Mouse (Mus musculus) forebrain, postnatal 0 days (tissue): ENCODE measurements around the gene Txnrd2. TPM values are rescaled to one million over a fixed set of nuclear protein-coding genes. Genes with fewer than 3 reads are reported as not detected.

Source experiments
- ATAC-seq: fragments of 200-750 bp; cut with Nextera tagmentation; 2 replicates; pipeline ENCODE4 v1.8.0; 2017; ENCODE audit warnings: mild to moderate bottlenecking, moderate library complexity
- DNase-seq: peaks from one replicate; pipeline ENCODE4 v3.0.0-alpha.2; 2015
- H3K27ac ChIP-seq: fragments of 300-500 bp; sonication (generic); 2 replicates; pipeline ENCODE4 v1.5.1; 2014; ENCODE audit warnings: low read depth, mild to moderate bottlenecking, antibody characterized with exemption, low read length, moderate library complexity, mixed read lengths
- H3K27me3 ChIP-seq: fragments of 300-500 bp; sonication (generic); 2 replicates; pipeline ENCODE4 v1.6.1; 2014; ENCODE audit warnings: mild to moderate bottlenecking, low read length, mixed read lengths; ENCODE audit not compliant: insufficient read depth
- H3K36me3 ChIP-seq: fragments of 300-500 bp; sonication (generic); 2 replicates; pipeline ENCODE4 v1.6.1; 2014; ENCODE audit warnings: mild to moderate bottlenecking, moderate library complexity; ENCODE audit not compliant: insufficient read depth
- H3K4me1 ChIP-seq: fragments of 300-500 bp; sonication (generic); 2 replicates; pipeline ENCODE4 v1.6.1; 2014; ENCODE audit warnings: antibody characterized with exemption; ENCODE audit not compliant: insufficient read depth
- H3K4me2 ChIP-seq: fragments of 300-500 bp; sonication (generic); 2 replicates; pipeline ENCODE4 v1.6.1; 2014; ENCODE audit warnings: low read depth, mild to moderate bottlenecking, moderate library complexity
- H3K4me3 ChIP-seq: fragments of 300-500 bp; sonication (generic); 2 replicates; pipeline ENCODE4 v1.5.1; 2014; ENCODE audit warnings: low read depth, low read length, mixed read lengths
- H3K9ac ChIP-seq: fragments of 300-500 bp; sonication (generic); 2 replicates; pipeline ENCODE4 v1.6.1; 2014; ENCODE audit warnings: mild to moderate bottlenecking
- H3K9me3 ChIP-seq: fragments of 300-500 bp; sonication (generic); 2 replicates; pipeline ENCODE4 v1.6.1; 2016; ENCODE audit warnings: low read length
- CTCF ChIP-seq: sonication (generic); IDR thresholded peaks from 2 replicates; pipeline ENCODE4 v1.5.1; 2016; ENCODE audit warnings: antibody characterized with exemption, control low read depth, low read depth
- WGBS: fragments of 180-500 bp; shearing (Covaris S2); extraction: QIAGEN DNeasy Blood & Tissue Kit; methylation state at CpG from one replicate; pipeline ENCODE4 v1.1.7; 2014; 5-methylcytosine and 5-hydroxymethylcytosine counted together
- polyA plus RNA-seq: library from polyadenylated mRNA; unstranded; fragments of >200 nt; fragmentation: Nextera tagmentation; extraction: Ambion mirVana; gene quantifications from 2 replicates; pipeline ENCODE4 v1.2.1, GENCODE M21; 2015
- total RNA-seq: library from RNA; depleted of rRNA; stranded (reverse); fragments of >200 nt; gene quantifications from 2 replicates; pipeline ENCODE4 v1.2.3, GENCODE M21; 2014

Txnrd2 gene
- total and polyA plus RNA-seq, 2 experiments from 2014 or later = 9.7 to 34.4 TPM

GRCm38 (mm10) chr16:18387704-18388582, 38.2 kb upstream of the Txnrd2 start:
- no peak overlapping the region for H3K4me2 ChIP-seq
- H3K9me3 ChIP-seq = no peaks in the 10 kb centered on the region
- 40% methylated on average over 6 of the region's 7 CpGs for whole genome bisulfite sequencing
- peak; percentile 32; the same call in 1 of the 2 replicates for ATAC-seq
- no peak overlapping the region for H3K9ac ChIP-seq
- H3K4me3 ChIP-seq = no peak overlapping the region
- peak overlapping the region; percentile 45; the same call in 1 of the 2 replicates for H3K27ac ChIP-seq
- no peaks in the 10 kb centered on the region; the same call in 1 of the 2 replicates for H3K4me1 ChIP-seq
- H3K36me3 ChIP-seq = no peaks in the 10 kb centered on the region
- H3K27me3 ChIP-seq = no peaks in the 10 kb centered on the region
- DNase-seq = peak; percentile 25
- TF ChIP-seq CTCF = no peak

- no peak for TF ChIP-seq CTCF
- no peak overlapping the region for H3K9ac ChIP-seq
- DNase-seq (no peak), ATAC-seq (no peak)
- no peaks in the 10 kb centered on the region for H3K36me3 ChIP-seq
- H3K4me1 ChIP-seq = peaks cover 7% of the 10 kb centered on the region; the same call in 1 of the 2 replicates
- whole genome bisulfite sequencing = 78% methylated on average over 14 of the region's 14 CpGs
- H3K4me2 ChIP-seq = no peak overlapping the region
- H3K9me3 ChIP-seq = no peaks in the 10 kb centered on the region
- no peak overlapping the region for H3K4me3 ChIP-seq
- H3K27me3 ChIP-seq = no peaks in the 10 kb centered on the region
- H3K27ac ChIP-seq = no peak overlapping the region; the same call in 1 of the 2 replicates
Observed at GRCm38 (mm10) chr16:18388583-18389435, 37.4 kb upstream of the Txnrd2 start.

- no peak overlapping the region for H3K4me2 ChIP-seq
- no peaks in the 10 kb centered on the region for H3K36me3 ChIP-seq
- 81% methylated on average over 6 of the region's 6 CpGs for WGBS
- H3K4me1 ChIP-seq = peaks cover 18% of the 10 kb centered on the region; the same call in 1 of the 2 replicates
- no peak for DNase-seq
- no peak for ATAC-seq
- H3K4me3 ChIP-seq = no peak overlapping the region
- no peak overlapping the region for H3K27ac ChIP-seq
- no peaks in the 10 kb centered on the region for H3K9me3 ChIP-seq
- no peak for TF ChIP-seq CTCF
- no peaks in the 10 kb centered on the region for H3K27me3 ChIP-seq
- H3K9ac ChIP-seq = no peak overlapping the region
Observed at GRCm38 (mm10) chr16:18390399-18390798, 35.8 kb upstream of the Txnrd2 start.

- DNase-seq (no peak), ATAC-seq (no peak)
- H3K9ac ChIP-seq = no peak overlapping the region
- WGBS = 95% methylated on average over 3 of the region's 3 CpGs
- H3K4me1 ChIP-seq = peaks cover 18% of the 10 kb centered on the region; the same call in 1 of the 2 replicates
- no peak overlapping the region for H3K4me3 ChIP-seq
- no peaks in the 10 kb centered on the region for H3K36me3 ChIP-seq
- H3K9me3 ChIP-seq = no peaks in the 10 kb centered on the region
- H3K4me2 ChIP-seq = no peak overlapping the region
- TF ChIP-seq CTCF = no peak
- H3K27ac ChIP-seq = no peak overlapping the region
- H3K27me3 ChIP-seq = no peaks in the 10 kb centered on the region
Observed at GRCm38 (mm10) chr16:18391127-18391526, 35.1 kb upstream of the Txnrd2 start.

GRCm38 (mm10) chr16:18391728-18392127, 34.5 kb upstream of the Txnrd2 start:
- DNase-seq (no peak), ATAC-seq (no peak)
- Histone ChIP-seq H3K9me3 (no peaks in the 10 kb centered on the region), H3K36me3 (no peaks in the 10 kb centered on the region), H3K27ac (no peak overlapping the region), H3K4me1 (peaks cover 18% of the 10 kb centered on the region; the same call in 1 of the 2 replicates), H3K9ac (no peak overlapping the region), H3K4me3 (no peak overlapping the region), H3K4me2 (no peak overlapping the region), H3K27me3 (no peaks in the 10 kb centered on the region)
- WGBS = 90% methylated on average over 3 of the region's 3 CpGs
- no peak for TF ChIP-seq CTCF

- ATAC-seq (peak; percentile 90), DNase-seq (peak; percentile 83)
- TF ChIP-seq CTCF = peak; percentile 72
- Histone ChIP-seq H3K27ac (peak overlapping the region; percentile 70; the same call in 1 of the 2 replicates), H3K9me3 (no peaks in the 10 kb centered on the region), H3K4me2 (peak overlapping the region; percentile 95), H3K4me3 (peak overlapping the region; percentile 61), H3K9ac (peak overlapping the region; percentile 72), H3K36me3 (peaks cover 10% of the 10 kb centered on the region), H3K27me3 (no peaks in the 10 kb centered on the region), H3K4me1 (peaks cover 18% of the 10 kb centered on the region; the same call in 1 of the 2 replicates)
- WGBS = 1% methylated on average over 59 of the region's 63 CpGs
Observed at GRCm38 (mm10) chr16:18392469-18393426, 33.4 kb upstream of the Txnrd2 start.
